Mouse (Mus musculus) stomach, embryonic 15.5 days (tissue): ENCODE data around the gene Mkrn1. TPM values are rescaled to one million over a fixed set of nuclear protein-coding genes. Genes with fewer than 3 reads are reported as not detected.
A peak's percentile ranks its signal among the peaks of the same experiment; 100 is the strongest.

Source experiments
- ATAC-seq: fragments of 200-750 bp; cut with Nextera tagmentation; 2 replicates; pipeline ENCODE4 v1.8.0; 2017; ENCODE audit warnings: low read depth, moderate number of reproducible peaks, moderate TSS enrichment; ENCODE audit not compliant: insufficient read depth, low FRiP score
- H3K27ac ChIP-seq: fragments of 300-500 bp; sonication (generic); 2 replicates; pipeline ENCODE4 v1.5.1; 2015; ENCODE audit warnings: mild to moderate bottlenecking, inconsistent platforms
- H3K27me3 ChIP-seq: fragments of 300-500 bp; sonication (generic); replicated peaks from 2 replicates; pipeline ENCODE4 v1.6.1; 2015; ENCODE audit warnings: inconsistent platforms
- H3K36me3 ChIP-seq: fragments of 300-500 bp; sonication (generic); 2 replicates; pipeline ENCODE4 v1.6.1; 2015; ENCODE audit warnings: inconsistent platforms
- H3K4me1 ChIP-seq: fragments of 300-500 bp; sonication (generic); 2 replicates; pipeline ENCODE4 v1.6.1; 2015; ENCODE audit warnings: inconsistent platforms
- H3K4me2 ChIP-seq: fragments of 300-500 bp; sonication (generic); 2 replicates; pipeline ENCODE4 v1.6.1; 2015; ENCODE audit warnings: mild to moderate bottlenecking, inconsistent platforms
- H3K4me3 ChIP-seq: fragments of 300-500 bp; sonication (generic); replicated peaks from 2 replicates; pipeline ENCODE4 v1.5.1; 2015; ENCODE audit warnings: inconsistent platforms
- H3K9ac ChIP-seq: fragments of 300-500 bp; sonication (generic); 2 replicates; pipeline ENCODE4 v1.6.1; 2015; ENCODE audit warnings: inconsistent platforms
- H3K9me3 ChIP-seq: fragments of 300-500 bp; sonication (generic); 2 replicates; pipeline ENCODE4 v1.6.1; 2016; ENCODE audit warnings: inconsistent platforms
- WGBS: fragments of 180-500 bp; shearing (Covaris S2); methylation state at CpG from one replicate; pipeline ENCODE4 v1.1.7; 2015; 5-methylcytosine and 5-hydroxymethylcytosine counted together
- polyA plus RNA-seq: library from polyadenylated mRNA; unstranded; fragments of >200 nt; fragmentation: Nextera tagmentation; extraction: Ambion mirVana; gene quantifications from 2 replicates; pipeline ENCODE4 v1.2.1, GENCODE M21; 2015

Gene Mkrn1
- polyA plus RNA-seq, result 60.6 and 74.9 TPM in 2 replicates

DNA sequence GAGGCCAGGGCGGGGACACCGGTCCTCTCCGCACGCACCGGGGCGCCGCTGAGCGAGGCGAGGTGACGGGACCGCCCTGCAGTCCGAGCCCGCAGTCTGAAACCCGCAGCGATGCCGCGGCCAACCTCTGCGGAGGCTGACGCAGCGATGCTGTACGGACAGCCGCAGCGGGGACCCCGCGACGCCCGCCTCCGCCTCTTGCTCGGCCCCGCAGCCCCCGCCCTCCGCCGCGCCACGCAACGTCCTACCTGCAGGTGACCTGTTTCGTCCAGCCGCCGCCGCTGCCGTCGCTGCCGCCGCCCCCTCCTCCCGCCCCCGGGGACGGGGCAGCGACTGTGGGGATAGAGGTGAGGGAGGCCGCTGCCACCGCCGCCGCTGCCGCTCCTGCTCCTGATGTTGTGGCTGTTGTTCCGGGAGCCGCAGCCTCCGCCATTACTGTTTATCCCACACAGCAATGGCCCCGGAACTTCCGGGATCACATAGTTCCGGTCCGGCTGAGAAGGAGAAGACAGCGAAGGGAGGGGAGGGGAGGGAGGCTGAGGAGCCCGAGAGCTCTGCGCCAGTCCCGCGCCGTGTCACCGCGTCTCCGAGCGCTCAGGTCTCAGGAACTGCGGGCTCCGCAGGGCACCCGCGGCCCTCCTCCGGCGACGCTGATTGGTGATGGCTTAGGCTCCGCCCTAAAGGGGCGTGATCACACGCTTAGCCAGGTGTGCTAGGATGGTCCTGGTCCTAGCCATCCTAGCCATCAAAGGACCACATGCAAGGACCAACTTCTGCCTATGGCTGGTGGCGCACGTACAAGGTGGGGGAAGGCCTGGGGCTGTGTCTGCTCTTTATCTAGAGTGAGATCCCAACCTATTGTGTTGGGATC lies at the start of gene Mkrn1:
Mkrn1 (minus strand) TSS at position 612 of the 871 bp plus-strand sequence.
- Histone ChIP-seq H3K27me3 (0 out of 2 replicates have a peak, but pooled peaks cover 12% of the 10 kb centered on the region), H3K4me1 (0 out of 2 replicates have a peak, but pooled peaks cover 5% of the 10 kb centered on the region), H3K4me2 (peak within 1 kb of the TSS; percentile 59), H3K9me3 (no peaks in the 10 kb centered on the region), H3K36me3 (no peaks in the 10 kb centered on the region), H3K9ac (peak within 1 kb of the TSS; percentile 42; the same call in 1 of the 2 replicates), H3K27ac (peak within 1 kb of the TSS; percentile 75), H3K4me3 (peak within 1 kb of the TSS; percentile 68)
- peak; percentile 92 for ATAC-seq
- WGBS, result under 1% methylated on average over 76 of the region's 82 CpGs

DNA sequence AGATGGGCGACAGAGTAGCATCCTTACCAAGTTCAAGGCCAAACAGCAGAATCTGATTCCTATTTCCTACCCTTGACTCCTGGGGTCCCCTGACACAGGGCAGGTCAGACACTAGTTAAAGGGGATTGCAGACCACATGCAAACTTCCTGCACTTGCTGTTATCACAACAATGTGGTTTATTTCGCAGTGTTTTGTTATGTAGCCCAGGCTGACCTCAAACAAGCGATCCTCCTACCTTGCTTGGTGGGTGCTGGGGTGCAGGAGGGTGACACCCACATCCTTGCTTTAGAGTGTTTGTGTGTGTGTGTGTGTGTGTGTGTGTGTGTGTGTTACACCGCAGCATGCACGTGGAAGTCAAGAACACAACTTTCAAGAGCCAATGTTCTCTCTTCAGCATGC lies 49.2 kb upstream of the Mkrn1 start:
- 85% methylated on average over 5 of the region's 5 CpGs for WGBS
- Histone ChIP-seq H3K9ac (no peak overlapping the region), H3K36me3 (peaks cover 14% of the 10 kb centered on the region), H3K27me3 (no peaks in the 10 kb centered on the region), H3K4me3 (no peak overlapping the region), H3K4me2 (no peak overlapping the region), H3K27ac (no peak overlapping the region), H3K4me1 (no peaks in the 10 kb centered on the region), H3K9me3 (no peaks in the 10 kb centered on the region)
- no peak for ATAC-seq

DNA sequence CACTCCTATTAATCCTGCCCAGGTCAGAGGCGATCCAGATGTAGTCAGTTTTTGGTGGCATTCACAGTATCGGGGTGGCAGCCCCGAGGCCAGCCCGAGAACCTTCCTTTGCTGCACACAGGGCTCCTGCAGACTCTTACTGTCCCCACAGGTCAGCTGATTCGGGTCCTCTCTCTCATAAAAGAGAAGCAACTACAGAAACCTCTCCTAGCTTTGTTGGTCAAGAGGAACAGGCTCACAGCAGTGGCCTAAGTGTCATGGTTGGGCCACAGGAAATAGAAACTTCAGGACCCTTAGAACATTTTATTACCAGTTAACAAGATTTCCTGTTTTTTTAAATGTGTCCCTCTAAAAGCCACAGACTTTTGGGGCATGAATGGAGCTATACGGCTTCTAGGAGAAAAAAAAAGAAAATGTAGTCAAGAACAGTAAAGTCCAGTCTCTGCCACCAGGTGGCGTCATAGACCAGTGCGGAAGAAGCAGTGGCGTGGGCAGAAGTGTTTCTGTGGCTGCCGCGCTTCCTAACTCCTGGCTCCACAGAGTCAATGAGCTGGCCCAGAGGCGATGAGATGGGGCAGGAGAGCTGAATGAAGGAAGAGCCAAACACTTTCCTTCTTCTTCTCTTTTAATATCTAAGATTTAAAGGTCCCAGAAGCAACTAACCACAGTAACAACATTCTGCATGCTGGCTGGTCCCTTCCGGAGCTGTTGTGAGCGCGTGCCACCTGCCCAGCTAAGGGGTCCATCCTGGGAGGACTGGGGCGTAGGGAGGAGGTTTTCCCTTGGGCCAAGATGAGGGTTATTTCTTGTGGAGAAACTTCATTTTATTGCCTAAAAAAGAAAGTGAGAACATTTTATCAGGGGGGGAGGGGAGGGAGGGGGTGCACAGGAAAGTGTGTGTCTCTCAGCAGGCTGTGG lies 42.6 kb upstream of the Mkrn1 start:
- WGBS, result 51% methylated on average over 16 of the region's 16 CpGs
- Histone ChIP-seq H3K36me3 (peaks cover 5% of the 10 kb centered on the region; the same call in 1 of the 2 replicates), H3K27ac (no peak overlapping the region), H3K4me2 (no peak overlapping the region; the same call in 1 of the 2 replicates), H3K4me3 (no peak overlapping the region), H3K4me1 (no peaks in the 10 kb centered on the region), H3K9ac (no peak overlapping the region), H3K9me3 (no peaks in the 10 kb centered on the region), H3K27me3 (no peaks in the 10 kb centered on the region)
- ATAC-seq, result peak; percentile 68; the same call in 1 of the 2 replicates

DNA sequence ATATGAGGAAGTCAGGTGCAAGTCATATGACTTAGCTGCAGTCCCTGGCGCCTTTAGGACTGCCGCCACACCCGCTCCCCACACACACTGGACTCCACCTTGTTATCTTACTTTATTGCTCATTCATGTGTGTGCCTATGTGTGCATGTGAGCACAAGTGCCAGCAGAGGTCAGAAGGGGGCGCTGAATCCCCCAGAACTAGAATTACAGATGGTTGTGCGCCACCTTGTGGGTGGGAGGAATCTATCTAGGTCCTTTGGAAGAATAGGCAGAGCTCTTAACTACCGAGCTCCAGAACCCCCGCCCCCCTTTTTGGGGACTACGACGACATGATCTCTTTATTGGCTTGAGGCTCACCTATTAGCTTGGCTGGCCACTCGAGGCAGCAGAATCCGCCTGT lies 39.8 kb upstream of the Mkrn1 start:
- H3K36me3 ChIP-seq, result peaks cover 5% of the 10 kb centered on the region; the same call in 1 of the 2 replicates
- no peaks in the 10 kb centered on the region for H3K27me3 ChIP-seq
- no peak overlapping the region for H3K4me3 ChIP-seq
- H3K27ac ChIP-seq, result no peak overlapping the region
- H3K9ac ChIP-seq, result no peak overlapping the region
- no peak for ATAC-seq
- H3K4me1 ChIP-seq, result 0 out of 2 replicates have a peak, but pooled peaks cover 2% of the 10 kb centered on the region
- H3K4me2 ChIP-seq, result no peak overlapping the region
- no peaks in the 10 kb centered on the region for H3K9me3 ChIP-seq
- 94% methylated on average over 11 of the region's 11 CpGs for WGBS

DNA sequence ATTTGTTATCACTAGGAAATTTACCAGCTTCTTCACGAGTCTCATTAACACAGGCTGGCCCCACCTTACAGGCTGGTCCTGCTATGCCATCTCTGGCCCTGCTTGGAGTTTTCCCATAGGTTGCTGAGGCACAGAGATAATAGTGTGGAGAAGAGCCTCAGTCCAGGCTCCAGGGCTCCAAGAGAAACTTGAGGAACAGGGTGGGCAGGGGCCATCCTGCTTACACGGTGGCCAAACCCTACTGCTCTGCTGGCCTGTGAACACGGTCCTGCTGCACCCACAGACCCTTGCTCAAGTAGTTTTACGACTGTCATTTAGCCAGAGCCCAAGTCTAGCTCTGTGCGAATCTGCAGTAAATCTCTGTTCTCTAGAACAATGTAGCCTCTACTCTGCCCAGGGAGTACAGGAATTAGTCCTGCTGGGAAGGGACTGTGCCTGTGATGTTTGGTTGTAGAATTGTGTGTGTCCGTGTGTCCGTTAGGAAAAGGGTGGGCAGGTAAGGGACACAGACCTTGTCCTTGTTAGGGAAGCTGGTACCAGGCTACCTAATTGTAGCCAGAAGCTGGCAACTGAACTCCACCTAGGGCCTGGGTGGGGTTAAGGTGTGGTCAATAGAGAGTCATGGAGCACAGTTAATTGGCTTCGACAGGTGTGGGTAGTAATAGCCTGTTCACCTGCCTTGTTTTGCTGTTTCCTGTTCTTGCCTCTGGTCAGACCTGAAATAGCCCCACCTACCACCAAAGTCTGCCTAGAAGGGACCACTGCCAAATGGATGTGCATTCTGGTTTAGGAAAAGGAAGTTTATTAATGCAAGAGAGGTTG lies 35.3 kb upstream of the Mkrn1 start:
- no peak overlapping the region for H3K27ac ChIP-seq
- H3K36me3 ChIP-seq, result peaks cover 5% of the 10 kb centered on the region; the same call in 1 of the 2 replicates
- no peak for ATAC-seq
- no peaks in the 10 kb centered on the region for H3K9me3 ChIP-seq
- no peaks in the 10 kb centered on the region for H3K27me3 ChIP-seq
- H3K4me3 ChIP-seq, result no peak overlapping the region
- H3K4me2 ChIP-seq, result no peak overlapping the region
- 0 out of 2 replicates have a peak, but pooled peaks cover 2% of the 10 kb centered on the region for H3K4me1 ChIP-seq
- 70% methylated on average over 8 of the region's 8 CpGs for WGBS
- H3K9ac ChIP-seq, result no peak overlapping the region

DNA sequence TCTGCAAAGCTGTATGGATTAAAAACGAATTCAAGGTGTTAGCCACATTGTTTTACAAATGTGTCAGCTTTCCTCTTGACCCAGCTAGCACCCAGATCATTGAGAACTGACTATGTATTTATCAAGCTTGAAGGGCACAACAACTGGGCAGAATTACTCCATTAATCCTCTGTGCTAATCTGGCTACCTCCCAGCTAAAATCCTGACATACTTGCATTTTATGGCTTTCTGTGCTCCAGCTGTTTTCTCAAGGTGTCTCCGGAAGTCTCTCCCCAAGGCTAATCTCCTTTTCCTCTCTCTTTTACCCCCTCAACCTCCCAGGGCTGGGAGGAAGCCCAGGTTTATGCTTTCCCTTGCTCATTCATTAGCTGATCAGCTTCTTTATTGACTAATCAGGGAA lies 34.4 kb upstream of the Mkrn1 start:
- H3K9ac ChIP-seq, result no peak overlapping the region
- H3K4me1 ChIP-seq, result 0 out of 2 replicates have a peak, but pooled peaks cover 2% of the 10 kb centered on the region
- 55% methylated on average over 2 of the region's 2 CpGs for WGBS
- no peaks in the 10 kb centered on the region for H3K27me3 ChIP-seq
- no peak overlapping the region for H3K4me3 ChIP-seq
- no peak overlapping the region for H3K27ac ChIP-seq
- no peaks in the 10 kb centered on the region for H3K36me3 ChIP-seq
- no peaks in the 10 kb centered on the region for H3K9me3 ChIP-seq
- no peak for ATAC-seq
- no peak overlapping the region for H3K4me2 ChIP-seq

DNA sequence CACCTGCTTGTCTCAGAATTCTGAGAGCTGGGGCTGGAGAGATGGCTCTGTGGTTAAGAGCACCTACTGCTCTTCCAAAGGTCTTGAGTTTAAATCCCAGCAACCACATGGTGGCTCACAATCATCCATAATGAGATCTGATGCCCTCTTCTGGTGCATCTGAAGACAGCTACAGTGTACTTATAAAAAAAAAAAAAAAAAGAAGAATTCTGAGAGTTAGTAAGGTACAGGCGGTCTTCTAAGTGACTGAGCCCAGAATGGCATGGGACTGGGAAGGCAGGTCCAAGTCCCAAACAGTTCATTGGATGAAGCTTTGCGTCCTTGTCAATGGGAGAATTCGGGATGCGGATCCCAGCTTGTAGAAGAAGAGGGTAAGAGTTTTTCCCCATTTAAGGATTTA lies 33.3 kb upstream of the Mkrn1 start:
- WGBS, result 89% methylated on average over 4 of the region's 4 CpGs
- Histone ChIP-seq H3K4me1 (0 out of 2 replicates have a peak, but pooled peaks cover 2% of the 10 kb centered on the region), H3K27ac (no peak overlapping the region), H3K4me2 (no peak overlapping the region), H3K4me3 (no peak overlapping the region), H3K9ac (no peak overlapping the region), H3K27me3 (no peaks in the 10 kb centered on the region), H3K9me3 (no peaks in the 10 kb centered on the region), H3K36me3 (no peaks in the 10 kb centered on the region)
- no peak for ATAC-seq

DNA sequence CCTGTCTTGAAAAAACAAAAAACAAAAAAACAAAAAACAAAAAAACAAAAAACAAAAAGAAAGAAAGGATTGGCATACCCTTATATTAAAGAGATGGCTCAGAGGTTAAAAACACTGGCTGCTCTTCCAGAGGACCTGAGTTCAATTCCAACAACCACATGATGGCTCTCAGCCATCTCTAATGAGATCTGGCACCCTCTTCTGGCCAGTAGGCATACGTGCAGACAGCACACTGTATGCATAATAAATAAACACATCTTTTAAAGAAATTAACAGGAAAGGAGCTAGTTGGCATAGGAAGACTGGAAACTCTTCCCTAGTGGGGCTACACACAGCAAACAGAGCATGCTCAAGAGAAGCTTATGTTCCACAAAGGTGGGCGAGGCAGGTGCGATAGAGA lies 30.8 kb upstream of the Mkrn1 start:
- H3K27ac ChIP-seq, result no peak overlapping the region
- no peaks in the 10 kb centered on the region for H3K36me3 ChIP-seq
- H3K9ac ChIP-seq, result no peak overlapping the region
- no peaks in the 10 kb centered on the region for H3K27me3 ChIP-seq
- H3K4me3 ChIP-seq, result no peak overlapping the region
- 79% methylated on average over 3 of the region's 3 CpGs for WGBS
- H3K9me3 ChIP-seq, result no peaks in the 10 kb centered on the region
- 0 out of 2 replicates have a peak, but pooled peaks cover 2% of the 10 kb centered on the region for H3K4me1 ChIP-seq
- no peak for ATAC-seq
- no peak overlapping the region for H3K4me2 ChIP-seq

DNA sequence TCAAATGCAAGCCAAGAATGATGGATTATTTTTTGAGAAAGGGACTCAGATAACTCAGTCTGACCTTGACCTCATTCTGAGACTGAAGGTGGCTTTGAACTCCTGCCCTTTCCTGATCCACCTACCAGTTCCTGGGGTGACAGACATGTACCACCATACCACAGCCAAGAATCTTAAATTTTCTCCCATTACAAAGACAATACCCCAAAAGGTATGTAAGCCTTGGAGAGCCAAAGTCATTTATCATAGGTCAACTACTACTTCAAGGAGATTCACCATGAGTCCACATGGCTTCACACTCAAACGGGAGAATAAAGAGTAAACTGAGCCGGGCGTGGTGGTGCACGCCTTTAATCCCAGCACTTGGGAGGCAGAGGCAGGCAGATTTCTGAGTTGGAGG lies 30.3 kb upstream of the Mkrn1 start:
- Histone ChIP-seq H3K4me1 (no peaks in the 10 kb centered on the region), H3K9ac (no peak overlapping the region), H3K27ac (no peak overlapping the region), H3K4me3 (no peak overlapping the region), H3K9me3 (no peaks in the 10 kb centered on the region), H3K27me3 (no peaks in the 10 kb centered on the region), H3K4me2 (no peak overlapping the region), H3K36me3 (no peaks in the 10 kb centered on the region)
- WGBS, result 83% methylated on average over 4 of the region's 4 CpGs
- no peak for ATAC-seq

DNA sequence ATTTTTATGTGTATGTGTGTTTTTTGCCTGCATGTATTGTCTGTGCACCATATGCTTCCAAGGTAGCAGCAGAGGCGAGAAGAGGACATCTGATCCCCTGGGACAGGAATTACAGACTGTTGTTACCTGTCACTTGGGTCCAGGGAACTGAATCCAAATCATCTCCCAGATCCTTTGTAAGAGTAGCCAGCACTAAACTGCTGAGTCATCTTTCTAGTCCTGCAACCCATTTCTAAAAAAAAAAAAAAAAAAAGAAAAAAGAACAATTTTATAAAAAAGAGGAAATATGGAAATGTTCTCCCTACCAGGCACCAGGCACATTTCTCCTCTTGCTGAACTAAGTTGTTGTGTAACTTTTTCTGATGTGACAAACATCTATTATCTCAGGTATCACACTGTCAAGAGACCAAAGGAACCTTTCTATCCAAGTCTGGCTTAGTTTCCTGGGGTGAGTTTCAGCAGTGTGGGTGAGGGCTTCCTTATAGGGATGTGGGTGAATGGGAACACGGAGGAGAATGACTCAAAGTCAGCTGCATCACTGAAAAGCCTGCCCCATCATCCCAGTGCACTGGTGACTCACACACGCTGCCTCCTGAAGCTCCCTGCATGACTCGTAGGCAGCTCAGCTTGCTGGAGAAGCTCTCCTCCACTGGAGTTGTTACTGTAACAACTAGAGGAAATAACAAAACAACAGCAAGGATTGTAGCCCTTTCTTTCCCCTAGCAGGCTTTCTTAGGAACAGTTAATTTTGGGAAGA lies 27.3 kb upstream of the Mkrn1 start:
- no peak overlapping the region for H3K9ac ChIP-seq
- WGBS, result 44% methylated on average over 4 of the region's 4 CpGs
- H3K36me3 ChIP-seq, result no peaks in the 10 kb centered on the region
- no peaks in the 10 kb centered on the region for H3K9me3 ChIP-seq
- no peak overlapping the region for H3K4me3 ChIP-seq
- no peak overlapping the region for H3K4me2 ChIP-seq
- no peaks in the 10 kb centered on the region for H3K4me1 ChIP-seq
- no peak overlapping the region for H3K27ac ChIP-seq
- ATAC-seq, result no peak
- H3K27me3 ChIP-seq, result no peaks in the 10 kb centered on the region
